In the genomic region with DNA sequence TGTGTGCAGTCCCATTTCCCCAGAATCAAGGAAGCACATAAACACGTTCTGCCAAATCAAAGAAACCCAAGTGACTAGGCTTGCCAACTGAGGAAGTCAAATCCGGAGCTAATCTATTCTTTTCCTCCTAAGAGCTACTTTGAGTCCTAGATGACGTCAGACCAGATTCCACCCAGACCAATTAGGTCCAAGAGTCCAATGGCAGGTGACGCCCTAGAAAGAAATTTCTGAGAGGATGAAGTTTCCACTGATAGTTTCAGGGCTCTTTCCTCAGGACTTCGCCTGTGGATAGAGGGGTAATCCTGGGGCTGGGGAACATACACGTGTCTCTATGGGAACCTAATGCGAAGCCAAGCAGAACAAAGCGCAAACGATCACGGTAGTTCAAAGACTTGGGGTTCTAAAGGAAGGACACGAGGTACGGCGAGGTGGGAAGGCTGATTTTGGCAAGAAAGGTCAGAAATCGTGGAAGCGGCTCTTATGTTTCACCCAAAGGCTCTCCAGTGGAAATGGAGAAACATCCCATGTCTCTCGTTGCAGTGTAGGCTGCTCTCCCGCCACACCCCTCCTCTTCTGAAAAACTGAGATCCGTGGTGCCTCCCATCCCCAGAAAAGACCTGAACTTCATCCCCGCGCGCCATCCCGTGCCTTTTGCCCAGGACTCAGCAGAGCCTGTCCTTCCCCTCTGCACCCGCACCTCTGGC, we compare ENCODE assay signal across 8 mouse cellular contexts. TPM values are rescaled to one million over a fixed set of nuclear protein-coding genes. Genes with fewer than 3 reads are reported as not detected.
DNase-seq lines count a peak whose midpoint lies in the region; TF ChIP-seq lines count a peak whose summit lies in the region.

No protein-coding gene starts in this region.

- no peak for DNase-seq in left cerebral cortex, adult 2 months (ENCODE audit: extremely low spot score in 1 of 2, low spot score in 2 of 2)
- no peak for DNase-seq in left cerebral cortex, postnatal 36 days (ENCODE audit: low spot score in 2 of 2)
- peak; percentile 62 for DNase-seq in brain, embryonic 14.5 days (ENCODE audit: low read depth)
- DNase-seq in heart, embryonic 10.5 days (ENCODE audit: low spot score), result no peak
- DNase-seq in kidney, adult 8-10 months, result peak; percentile 60 to 76
- DNase-seq in lung, postnatal 10 days, result peak; percentile 75
- peak; percentile 44 for DNase-seq in testis, postnatal 14 days (ENCODE audit: low spot score)
- DNase-seq in ovary, adult 18-20 months (ENCODE audit: low spot score), result no peak

- intact Hi-C loops in left cerebral cortex, adult 2 months (cut with DNase I), result loop anchor here (2.0 kb wide), 1 partner anchor 23 kb away; a partner anchor contains a TSS
- intact Hi-C loops in left cerebral cortex, postnatal 36 days (cut with DNase I), result loop anchor here (1.0 to 2.0 kb wide), 2 partner anchors 15 to 23 kb away; a partner anchor contains a TSS

- no peak for TF ChIP-seq POLR2A in brain, embryonic 14.5 days (IDR thresholded peaks at IDR 0.05; ENCODE audit: borderline replicate concordance, extremely low read depth, insufficient read depth, insufficient read length, poor library complexity, severe bottlenecking)

- no peaks in the 10 kb centered on the region for H3K9me3 ChIP-seq in heart, embryonic 10.5 days

- H3K27ac ChIP-seq in left cerebral cortex, adult 2 months, result peak overlapping the region; percentile 84
- peak overlapping the region; percentile 93 for H3K27ac ChIP-seq in heart, embryonic 10.5 days

- no peak for TF ChIP-seq CTCF in left cerebral cortex, adult 2 months (IDR thresholded peaks at IDR 0.05)
- no peak for TF ChIP-seq CTCF in brain, embryonic 14.5 days (IDR thresholded peaks at IDR 0.05; ENCODE audit: borderline replicate concordance, extremely low read depth, insufficient read depth, insufficient read length)

- under 1% methylated on average over 23 of the region's 23 CpGs for WGBS in heart, embryonic 10.5 days

- peaks cover 29% of the 10 kb centered on the region for H3K4me1 ChIP-seq in heart, embryonic 10.5 days

- peaks cover 34% of the 10 kb centered on the region for H3K36me3 ChIP-seq in heart, embryonic 10.5 days

- no peaks in the 10 kb centered on the region for H3K27me3 ChIP-seq in heart, embryonic 10.5 days (ENCODE audit: insufficient read depth, poor library complexity, severe bottlenecking)

- H3K4me3 ChIP-seq in left cerebral cortex, adult 2 months, result peak overlapping the region; percentile 96
- peak overlapping the region; percentile 87 for H3K4me3 ChIP-seq in heart, embryonic 10.5 days

RNA-seq across cellular contexts. Expression of a gene that starts 0.6 kb away (rescaled TPM):
- 10 to 100 TPM; 36.8 to 37.6 TPM for total RNA-seq in left cerebral cortex, adult 2 months (2021)
- 10 to 100 TPM; 35.6 to 39.2 TPM for total RNA-seq in left cerebral cortex, postnatal 36 days (2021)
- 47.2 and 55.3 TPM in 2 replicates for polyA plus RNA-seq in brain, embryonic 14.5 days (2012; rRNA removed)
- 92.5 and 92.6 TPM in 2 replicates for polyA plus RNA-seq in heart, embryonic 10.5 days (2016; fragmentation: Nextera tagmentation; extraction: Ambion mirVana)

RNA-seq across cellular contexts. Expression of a gene that starts 0.6 kb away (rescaled TPM):
- 10 to 100 TPM; 78.1 to 87.4 TPM for total RNA-seq in left cerebral cortex, adult 2 months (2021)
- 10 to 100 TPM; 85.7 to 93.9 TPM for total RNA-seq in left cerebral cortex, postnatal 36 days (2021)
- 69.7 and 79.3 TPM in 2 replicates for polyA plus RNA-seq in brain, embryonic 14.5 days (2012; rRNA removed)
- 92.8 and 95.9 TPM in 2 replicates for polyA plus RNA-seq in heart, embryonic 10.5 days (2016; fragmentation: Nextera tagmentation; extraction: Ambion mirVana)

RNA-seq across cellular contexts. Expression of a gene that starts 15.0 kb away (rescaled TPM):
- total RNA-seq in left cerebral cortex, adult 2 months (2021), result 10 to 100 TPM; 17.2 to 19.3 TPM
- total RNA-seq in left cerebral cortex, postnatal 36 days (2021), result 10 to 100 TPM; 17.0 to 25.7 TPM
- polyA plus RNA-seq in brain, embryonic 14.5 days (2012; rRNA removed), result 15.2 and 16.6 TPM in 2 replicates
- 91.5 and 105 TPM in 2 replicates for polyA plus RNA-seq in heart, embryonic 10.5 days (2016; fragmentation: Nextera tagmentation; extraction: Ambion mirVana)

RNA-seq across cellular contexts. Expression of a gene that starts 23.5 kb away (rescaled TPM):
- 100 to 1,000 TPM; 115 to 118 TPM for total RNA-seq in left cerebral cortex, adult 2 months (2021)
- 100 to 1,000 TPM; 116 to 117 TPM for total RNA-seq in left cerebral cortex, postnatal 36 days (2021)
- polyA plus RNA-seq in brain, embryonic 14.5 days (2012; rRNA removed), result 106 and 117 TPM in 2 replicates
- polyA plus RNA-seq in heart, embryonic 10.5 days (2016; fragmentation: Nextera tagmentation; extraction: Ambion mirVana), result 160 and 165 TPM in 2 replicates

RNA-seq across cellular contexts. Expression of a gene that starts 23.6 kb away (rescaled TPM):
- 10 to 100 TPM; 40.6 to 44.3 TPM for total RNA-seq in left cerebral cortex, adult 2 months (2021)
- 10 to 100 TPM; 38.0 to 44.6 TPM for total RNA-seq in left cerebral cortex, postnatal 36 days (2021)
- 49.9 and 65.5 TPM in 2 replicates for polyA plus RNA-seq in brain, embryonic 14.5 days (2012; rRNA removed)
- 64.2 and 74.5 TPM in 2 replicates for polyA plus RNA-seq in heart, embryonic 10.5 days (2016; fragmentation: Nextera tagmentation; extraction: Ambion mirVana)

Comparison
In these comparisons a context has a peak if more than half of its experiments do, and no peak if none do; other contexts are left out.
1. DNase-seq: peak in brain, embryonic 14.5 days (single experiment), kidney, adult 8-10 months (2 of 2), lung, postnatal 10 days (single experiment) and testis, postnatal 14 days (single experiment); none in left cerebral cortex, adult 2 months (0 of 2), left cerebral cortex, postnatal 36 days (0 of 2), heart, embryonic 10.5 days (single experiment) and ovary, adult 18-20 months (single experiment).